Comparison of ENCODE assay signal across 9 mouse cellular contexts in the genomic region with DNA sequence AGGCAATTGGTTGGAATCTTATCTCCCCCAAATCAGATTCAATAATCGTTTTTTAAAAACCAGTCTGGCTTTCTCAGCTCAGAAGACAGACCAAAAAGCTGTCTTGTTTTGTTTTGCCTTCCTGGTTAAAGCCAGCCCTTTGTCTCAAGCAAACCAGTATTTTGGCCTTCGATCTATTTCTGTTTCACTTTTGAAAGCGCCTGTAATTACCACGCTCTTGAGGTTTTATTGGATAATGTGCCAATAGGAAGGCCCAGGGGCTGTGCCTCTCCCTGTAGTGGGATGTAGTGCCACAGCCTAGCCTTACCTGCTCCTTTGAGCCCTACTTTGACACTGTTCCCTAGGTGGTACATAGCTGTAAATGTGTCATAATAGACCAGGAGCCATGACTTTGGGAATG. TPM values are rescaled to one million over a fixed set of nuclear protein-coding genes. Genes with fewer than 3 reads are reported as not detected.
DNase-seq lines count a peak whose midpoint lies in the region; ATAC-seq lines count a peak whose summit lies in the region.
"Had no signal": no experiment of that assay in that cellular context is flagged by ENCODE, and none has a peak within 500 bp of the region (broad histone marks: within the 10 kb centered on the region; RNA-seq: fewer than 3 reads in every experiment).

No protein-coding gene starts in this region.

- no peak for DNase-seq in hindbrain, embryonic 10.5 days (ENCODE audit: low spot score)
- peak; percentile 27 for DNase-seq in 3T3-L1 (ENCODE audit: low read depth, low spot score)
- DNase-seq in embryonic facial prominence, embryonic 10.5 days (ENCODE audit: low spot score) = no peak
- DNase-seq in midbrain, embryonic 10.5 days (ENCODE audit: low spot score) = no peak
- no peak for DNase-seq in adrenal gland, adult 8-10 months
- DNase-seq in left cerebral cortex, adult 11 months (ENCODE audit: low spot score) = no peak

- H3K36me3 ChIP-seq in hindbrain, embryonic 13.5 days = no peaks in the 10 kb centered on the region
- H3K36me3 ChIP-seq in hindbrain, embryonic 10.5 days = no peaks in the 10 kb centered on the region
- no peaks in the 10 kb centered on the region for H3K36me3 ChIP-seq in embryonic facial prominence, embryonic 10.5 days (replicated peaks)
- H3K36me3 ChIP-seq in midbrain, embryonic 10.5 days = no peaks in the 10 kb centered on the region
- H3K36me3 ChIP-seq: heart, embryonic 10.5 days had no signal

- no peaks in the 10 kb centered on the region for H3K9me3 ChIP-seq in hindbrain, embryonic 13.5 days
- no peaks in the 10 kb centered on the region for H3K9me3 ChIP-seq in hindbrain, embryonic 10.5 days
- no peaks in the 10 kb centered on the region for H3K9me3 ChIP-seq in embryonic facial prominence, embryonic 10.5 days
- H3K9me3 ChIP-seq in midbrain, embryonic 10.5 days (replicated peaks) = no peaks in the 10 kb centered on the region
- H3K9me3 ChIP-seq: heart, embryonic 10.5 days had no signal

- H3K4me1 ChIP-seq in hindbrain, embryonic 13.5 days (replicated peaks) = peaks cover 43% of the 10 kb centered on the region
- peaks cover 62% of the 10 kb centered on the region for H3K4me1 ChIP-seq in hindbrain, embryonic 10.5 days (replicated peaks)
- peaks cover 63% of the 10 kb centered on the region for H3K4me1 ChIP-seq in embryonic facial prominence, embryonic 10.5 days
- H3K4me1 ChIP-seq in midbrain, embryonic 10.5 days = peaks cover 67% of the 10 kb centered on the region

- WGBS in hindbrain, embryonic 13.5 days = 77% methylated on average over 4 of the region's 4 CpGs
- 82% methylated on average over 4 of the region's 4 CpGs for WGBS in hindbrain, embryonic 10.5 days
- WGBS in embryonic facial prominence, embryonic 10.5 days = 68% methylated on average over 4 of the region's 4 CpGs
- WGBS in midbrain, embryonic 10.5 days = 81% methylated on average over 4 of the region's 4 CpGs

- 0 out of 2 replicates have a peak, but pooled peaks cover 7% of the 10 kb centered on the region for H3K27me3 ChIP-seq in hindbrain, embryonic 13.5 days
- H3K27me3 ChIP-seq in hindbrain, embryonic 10.5 days (ENCODE audit: insufficient read depth, poor library complexity, severe bottlenecking) = no peaks in the 10 kb centered on the region; the same call in 1 of the 2 replicates
- H3K27me3 ChIP-seq in embryonic facial prominence, embryonic 10.5 days (replicated peaks; ENCODE audit: low read depth, poor library complexity, severe bottlenecking) = peaks cover 9% of the 10 kb centered on the region; the same call in 1 of the 2 replicates
- no peaks in the 10 kb centered on the region for H3K27me3 ChIP-seq in midbrain, embryonic 10.5 days (ENCODE audit: low read depth, poor library complexity, severe bottlenecking)

- no peak overlapping the region for H3K9ac ChIP-seq in hindbrain, embryonic 13.5 days

- H3K4me3 ChIP-seq in hindbrain, embryonic 13.5 days = peak overlapping the region; percentile 58; the same call in 1 of the 2 replicates
- no peak overlapping the region for H3K4me3 ChIP-seq in hindbrain, embryonic 10.5 days
- H3K4me3 ChIP-seq in embryonic facial prominence, embryonic 10.5 days = peak overlapping the region; percentile 85; the same call in 1 of the 2 replicates
- peak overlapping the region; percentile 70; the same call in 1 of the 2 replicates for H3K4me3 ChIP-seq in midbrain, embryonic 10.5 days

- peak overlapping the region; percentile 97 for H3K4me2 ChIP-seq in hindbrain, embryonic 13.5 days

- no peak overlapping the region for H3K27ac ChIP-seq in hindbrain, embryonic 13.5 days
- H3K27ac ChIP-seq in hindbrain, embryonic 10.5 days = no peak overlapping the region
- H3K27ac ChIP-seq in embryonic facial prominence, embryonic 10.5 days (replicated peaks) = no peak overlapping the region
- H3K27ac ChIP-seq in midbrain, embryonic 10.5 days (replicated peaks) = no peak overlapping the region

- ATAC-seq in hindbrain, embryonic 13.5 days (ENCODE audit: low FRiP score) = no peak
- no peak for ATAC-seq in megakaryocyte progenitor cell, adult 5-6 weeks (replicated peaks; ENCODE audit: poor library complexity)

RNA-seq across cellular contexts. Expression of gene Hpcal1, which starts 2.3 kb away (rescaled TPM):
- 77.6 and 79.9 TPM in 2 replicates for polyA plus RNA-seq in hindbrain, embryonic 13.5 days (2015; fragmentation: Nextera tagmentation; extraction: Ambion mirVana)
- 35.9 and 39.9 TPM in 2 replicates for polyA plus RNA-seq in hindbrain, embryonic 10.5 days (2016; fragmentation: Nextera tagmentation; extraction: Ambion mirVana)
- 34.2 and 37.4 TPM in 2 replicates for polyA plus RNA-seq in embryonic facial prominence, embryonic 10.5 days (2016; fragmentation: Nextera tagmentation; extraction: Ambion mirVana)
- polyA plus RNA-seq in midbrain, embryonic 10.5 days (2016; fragmentation: Nextera tagmentation; extraction: Ambion mirVana) = 41.0 and 41.9 TPM in 2 replicates
- total RNA-seq in megakaryocyte progenitor cell, adult 5-6 weeks (2015) = 55.6 and 65.0 TPM in 2 replicates
- total RNA-seq in megakaryocyte progenitor cell, adult 5-6 weeks (2017) = 18.6 and 21.9 TPM in 2 replicates
- 10 to 100 TPM; 18.8 to 34.0 (median 25.4) TPM for total RNA-seq in adrenal gland, adult 8-10 months (2022)
